ENCODE assay signal across 18 mouse cellular contexts in genomic region chr1:130170290-130170689, GRCm38 (mm10).
"Had no signal": no experiment of that assay in that cellular context is flagged by ENCODE, and none has a peak within 500 bp of the region (broad histone marks: within the 10 kb centered on the region; RNA-seq: fewer than 3 reads in every experiment).

No protein-coding gene starts in this region.

- H3K9ac ChIP-seq: limb, embryonic 15.5 days; liver, embryonic 12.5 days; lung, embryonic 14.5 days; neural tube, embryonic 12.5 days; stomach, embryonic 15.5 days had no signal

- H3K36me3 ChIP-seq: limb, embryonic 15.5 days; liver, embryonic 12.5 days; neural tube, embryonic 12.5 days; stomach, embryonic 15.5 days had no signal

- H3K27me3 ChIP-seq: limb, embryonic 15.5 days; liver, embryonic 12.5 days; megakaryocyte, embryonic 14.5 days; neural tube, embryonic 12.5 days; stomach, embryonic 15.5 days had no signal

- H3K4me3 ChIP-seq: limb, embryonic 15.5 days; liver, embryonic 12.5 days; megakaryocyte, embryonic 14.5 days; neural tube, embryonic 12.5 days; stomach, embryonic 15.5 days had no signal

- H3K9me3 ChIP-seq: limb, embryonic 15.5 days; liver, embryonic 12.5 days; megakaryocyte, embryonic 14.5 days; neural tube, embryonic 12.5 days; stomach, embryonic 15.5 days had no signal

- DNase-seq: kidney, adult 2 months; kidney, postnatal 36 days; layer of hippocampus, adult 9-11 months; layer of hippocampus, postnatal 36 days; lung, embryonic 14.5 days; lung, postnatal 10 days; retina, postnatal 1 day; right cerebral cortex, postnatal 4 days; spleen, adult 18-20 months; thymus, adult 2 months; thymus, postnatal 36 days had no signal

- H3K4me1 ChIP-seq: limb, embryonic 15.5 days; liver, embryonic 12.5 days; megakaryocyte, embryonic 14.5 days; neural tube, embryonic 12.5 days; stomach, embryonic 15.5 days had no signal

- H3K4me2 ChIP-seq: limb, embryonic 15.5 days; liver, embryonic 12.5 days; lung, embryonic 14.5 days; neural tube, embryonic 12.5 days; stomach, embryonic 15.5 days had no signal

- H3K27ac ChIP-seq: limb, embryonic 15.5 days; liver, embryonic 12.5 days; macrophage; neural tube, embryonic 12.5 days; stomach, embryonic 15.5 days had no signal

- ATAC-seq: intestine, embryonic 16.5 days; liver, embryonic 12.5 days had no signal
